Mouse (Mus musculus): Measurements from ENCODE around the gene Kif4. TPM values are rescaled to one million over a fixed set of nuclear protein-coding genes. Genes with fewer than 3 reads are reported as not detected.

Kif4 gene
- polyA plus RNA-seq, 1 experiment from 2014 or later, result 22.8 TPM

- H3K4me1 ChIP-seq (ENCODE audit: control insufficient read depth, insufficient read depth, low read length), result no peaks in the 10 kb centered on the region
- H3K9me3 ChIP-seq (replicated peaks; ENCODE audit: control insufficient read depth, low read length), result no peaks in the 10 kb centered on the region
- peak within 1 kb of the TSS; percentile 46; the same call in 1 of the 2 replicates for H3K27ac ChIP-seq (ENCODE audit: low read length)
- no peaks in the 10 kb centered on the region for H3K36me3 ChIP-seq (ENCODE audit: control insufficient read depth, insufficient read depth, low read length)
- H3K4me3 ChIP-seq (replicated peaks; ENCODE audit: low read length), result peak within 1 kb of the TSS; percentile 55
- peak within 1 kb of the TSS; percentile 77 for H3K9ac ChIP-seq (ENCODE audit: low read length)
- H3K4me2 ChIP-seq (ENCODE audit: low read depth, low read length), result peak within 1 kb of the TSS; percentile 69
- peak; percentile 100 for ATAC-seq (ENCODE audit: insufficient read depth, low FRiP score)
- WGBS, result 17% methylated on average over 62 of the region's 62 CpGs
- no peaks in the 10 kb centered on the region for H3K27me3 ChIP-seq (ENCODE audit: control insufficient read depth, insufficient read depth, low read length)
Observed at GRCm38 (mm10) chrX:100625802-100626793, 561 bp downstream of the Kif4 start, which contains the start of gene Pdzd11. Gene Pdzd11 (minus strand): TSS chrX:100626568.

- Histone ChIP-seq H3K4me3 (replicated peaks; ENCODE audit: low read length) (no peak overlapping the region), H3K9ac (ENCODE audit: low read length) (no peak overlapping the region), H3K36me3 (ENCODE audit: control insufficient read depth, insufficient read depth, low read length) (no peaks in the 10 kb centered on the region), H3K4me2 (ENCODE audit: low read depth, low read length) (no peak overlapping the region), H3K4me1 (ENCODE audit: control insufficient read depth, insufficient read depth, low read length) (no peaks in the 10 kb centered on the region), H3K9me3 (replicated peaks; ENCODE audit: control insufficient read depth, low read length) (no peaks in the 10 kb centered on the region), H3K27me3 (ENCODE audit: control insufficient read depth, insufficient read depth, low read length) (no peaks in the 10 kb centered on the region), H3K27ac (ENCODE audit: low read length) (no peak overlapping the region)
- ATAC-seq (ENCODE audit: insufficient read depth, low FRiP score), result no peak
- WGBS, result 91% methylated on average over 2 of the region's 2 CpGs
Observed at GRCm38 (mm10) chrX:100629076-100629475, 3.5 kb downstream of the Kif4 start.

- 90% methylated on average over 8 of the region's 8 CpGs for WGBS
- no peak overlapping the region for H3K27ac ChIP-seq (ENCODE audit: low read length)
- H3K36me3 ChIP-seq (ENCODE audit: control insufficient read depth, insufficient read depth, low read length), result no peaks in the 10 kb centered on the region
- no peak overlapping the region for H3K4me2 ChIP-seq (ENCODE audit: low read depth, low read length)
- no peak overlapping the region for H3K4me3 ChIP-seq (replicated peaks; ENCODE audit: low read length)
- H3K4me1 ChIP-seq (ENCODE audit: control insufficient read depth, insufficient read depth, low read length), result no peaks in the 10 kb centered on the region
- no peaks in the 10 kb centered on the region for H3K27me3 ChIP-seq (ENCODE audit: control insufficient read depth, insufficient read depth, low read length)
- no peak overlapping the region for H3K9ac ChIP-seq (ENCODE audit: low read length)
- H3K9me3 ChIP-seq (replicated peaks; ENCODE audit: control insufficient read depth, low read length), result no peaks in the 10 kb centered on the region
- ATAC-seq (ENCODE audit: insufficient read depth, low FRiP score), result no peak
Observed at GRCm38 (mm10) chrX:100638477-100638876, 12.9 kb downstream of the Kif4 start.

GRCm38 (mm10) chrX:100652848-100653247 is 27.3 kb downstream of the Kif4 start:
- H3K9ac ChIP-seq (ENCODE audit: low read length), result no peak overlapping the region
- H3K4me3 ChIP-seq (replicated peaks; ENCODE audit: low read length), result no peak overlapping the region
- no peak overlapping the region for H3K4me2 ChIP-seq (ENCODE audit: low read depth, low read length)
- H3K36me3 ChIP-seq (ENCODE audit: control insufficient read depth, insufficient read depth, low read length), result no peaks in the 10 kb centered on the region
- H3K9me3 ChIP-seq (replicated peaks; ENCODE audit: control insufficient read depth, low read length), result no peaks in the 10 kb centered on the region
- H3K27me3 ChIP-seq (ENCODE audit: control insufficient read depth, insufficient read depth, low read length), result no peaks in the 10 kb centered on the region
- H3K4me1 ChIP-seq (ENCODE audit: control insufficient read depth, insufficient read depth, low read length), result no peaks in the 10 kb centered on the region
- H3K27ac ChIP-seq (ENCODE audit: low read length), result no peak overlapping the region
- no peak for ATAC-seq (ENCODE audit: insufficient read depth, low FRiP score)

GRCm38 (mm10) chrX:100664825-100665224 is 39.3 kb downstream of the Kif4 start:
- no peaks in the 10 kb centered on the region for H3K9me3 ChIP-seq (replicated peaks; ENCODE audit: control insufficient read depth, low read length)
- no peaks in the 10 kb centered on the region for H3K4me1 ChIP-seq (ENCODE audit: control insufficient read depth, insufficient read depth, low read length)
- no peak overlapping the region for H3K9ac ChIP-seq (ENCODE audit: low read length)
- 0 out of 2 replicates have a peak, but pooled peaks cover 3% of the 10 kb centered on the region for H3K36me3 ChIP-seq (ENCODE audit: control insufficient read depth, insufficient read depth, low read length)
- H3K27me3 ChIP-seq (ENCODE audit: control insufficient read depth, insufficient read depth, low read length), result no peaks in the 10 kb centered on the region; the same call in 1 of the 2 replicates
- H3K4me3 ChIP-seq (replicated peaks; ENCODE audit: low read length), result no peak overlapping the region
- no peak overlapping the region for H3K4me2 ChIP-seq (ENCODE audit: low read depth, low read length)
- 87% methylated on average over 2 of the region's 2 CpGs for WGBS
- H3K27ac ChIP-seq (ENCODE audit: low read length), result no peak overlapping the region
- no peak for ATAC-seq (ENCODE audit: insufficient read depth, low FRiP score)

- no peak for ATAC-seq (ENCODE audit: insufficient read depth, low FRiP score)
- Histone ChIP-seq H3K4me1 (ENCODE audit: control insufficient read depth, insufficient read depth, low read length) (no peaks in the 10 kb centered on the region), H3K4me2 (ENCODE audit: low read depth, low read length) (no peak overlapping the region), H3K4me3 (replicated peaks; ENCODE audit: low read length) (no peak overlapping the region), H3K27me3 (ENCODE audit: control insufficient read depth, insufficient read depth, low read length) (peaks cover 5% of the 10 kb centered on the region; the same call in 1 of the 2 replicates), H3K9me3 (replicated peaks; ENCODE audit: control insufficient read depth, low read length) (no peaks in the 10 kb centered on the region), H3K36me3 (ENCODE audit: control insufficient read depth, insufficient read depth, low read length) (no peaks in the 10 kb centered on the region), H3K9ac (ENCODE audit: low read length) (no peak overlapping the region), H3K27ac (ENCODE audit: low read length) (no peak overlapping the region)
- 66% methylated on average over 3 of the region's 3 CpGs for WGBS
Observed at GRCm38 (mm10) chrX:100678204-100678603, 52.7 kb downstream of the Kif4 start.

- no peak overlapping the region for H3K27ac ChIP-seq (ENCODE audit: low read length)
- no peaks in the 10 kb centered on the region for H3K36me3 ChIP-seq (ENCODE audit: control insufficient read depth, insufficient read depth, low read length)
- no peak overlapping the region for H3K4me3 ChIP-seq (replicated peaks; ENCODE audit: low read length)
- 38% methylated on average over 3 of the region's 3 CpGs for WGBS
- H3K9me3 ChIP-seq (replicated peaks; ENCODE audit: control insufficient read depth, low read length), result no peaks in the 10 kb centered on the region
- no peak overlapping the region for H3K4me2 ChIP-seq (ENCODE audit: low read depth, low read length)
- no peaks in the 10 kb centered on the region for H3K27me3 ChIP-seq (ENCODE audit: control insufficient read depth, insufficient read depth, low read length)
- no peak for ATAC-seq (ENCODE audit: insufficient read depth, low FRiP score)
- H3K4me1 ChIP-seq (ENCODE audit: control insufficient read depth, insufficient read depth, low read length), result no peaks in the 10 kb centered on the region
- H3K9ac ChIP-seq (ENCODE audit: low read length), result no peak overlapping the region
Observed at GRCm38 (mm10) chrX:100686527-100686926, 61.0 kb downstream of the Kif4 start.

GRCm38 (mm10) chrX:100687360-100688032 is 62.0 kb downstream of the Kif4 start:
- Histone ChIP-seq H3K4me2 (ENCODE audit: low read depth, low read length) (no peak overlapping the region), H3K27ac (ENCODE audit: low read length) (no peak overlapping the region), H3K4me3 (replicated peaks; ENCODE audit: low read length) (no peak overlapping the region), H3K9ac (ENCODE audit: low read length) (no peak overlapping the region), H3K27me3 (ENCODE audit: control insufficient read depth, insufficient read depth, low read length) (no peaks in the 10 kb centered on the region), H3K36me3 (ENCODE audit: control insufficient read depth, insufficient read depth, low read length) (no peaks in the 10 kb centered on the region), H3K4me1 (ENCODE audit: control insufficient read depth, insufficient read depth, low read length) (no peaks in the 10 kb centered on the region), H3K9me3 (replicated peaks; ENCODE audit: control insufficient read depth, low read length) (no peaks in the 10 kb centered on the region)
- ATAC-seq (ENCODE audit: insufficient read depth, low FRiP score), result no peak
- WGBS, result 79% methylated on average over 6 of the region's 6 CpGs

GRCm38 (mm10) chrX:100688033-100688370 is 62.5 kb downstream of the Kif4 start:
- H3K27ac ChIP-seq (ENCODE audit: low read length), result no peak overlapping the region
- H3K36me3 ChIP-seq (ENCODE audit: control insufficient read depth, insufficient read depth, low read length), result no peaks in the 10 kb centered on the region
- no peak overlapping the region for H3K4me3 ChIP-seq (replicated peaks; ENCODE audit: low read length)
- ATAC-seq (ENCODE audit: insufficient read depth, low FRiP score), result no peak
- no peaks in the 10 kb centered on the region for H3K27me3 ChIP-seq (ENCODE audit: control insufficient read depth, insufficient read depth, low read length)
- no peak overlapping the region for H3K4me2 ChIP-seq (ENCODE audit: low read depth, low read length)
- no peak overlapping the region for H3K9ac ChIP-seq (ENCODE audit: low read length)
- H3K9me3 ChIP-seq (replicated peaks; ENCODE audit: control insufficient read depth, low read length), result no peaks in the 10 kb centered on the region
- WGBS, result 78% methylated on average over 5 of the region's 5 CpGs
- H3K4me1 ChIP-seq (ENCODE audit: control insufficient read depth, insufficient read depth, low read length), result no peaks in the 10 kb centered on the region

Data from stomach, embryonic 16.5 days (tissue).